Mouse (Mus musculus) C2C12 (cell line): ENCODE measurements around the gene Pnpla2. TPM values are rescaled to one million over a fixed set of nuclear protein-coding genes. Genes with fewer than 3 reads are reported as not detected.

Experiments used
- H3K27me3 ChIP-seq: one replicate; pipeline ENCODE4 v1.6.1; 2011; ENCODE audit not compliant: control insufficient read depth, insufficient read depth, insufficient read length
- H3K36me3 ChIP-seq: one replicate; pipeline ENCODE4 v1.6.1; 2011; ENCODE audit not compliant: control insufficient read depth, insufficient read depth
- H3K4me3 ChIP-seq: one replicate; pipeline ENCODE4 v1.5.1; 2011; ENCODE audit warnings: mild to moderate bottlenecking, control low read depth; ENCODE audit not compliant: poor library complexity, insufficient read depth, severe bottlenecking
- H3K79me2 ChIP-seq: one replicate; pipeline ENCODE4 v1.6.1; 2011; ENCODE audit not compliant: control insufficient read depth, insufficient read depth
- H3K79me3 ChIP-seq: one replicate; pipeline ENCODE4 v1.6.1; 2011; ENCODE audit warnings: low read depth, control low read depth
- H3ac ChIP-seq: one replicate; pipeline ENCODE3; 2011; ENCODE audit warnings: low read depth; ENCODE audit not compliant: control insufficient read depth, insufficient read length
- CEBPB ChIP-seq: IDR thresholded peaks from one replicate; pipeline ENCODE4 v1.6.1; 2011; ENCODE audit warnings: low read depth, mild to moderate bottlenecking, control low read depth, moderate library complexity
- CTCF ChIP-seq: IDR thresholded peaks from one replicate; pipeline ENCODE4 v1.5.1; 2011; ENCODE audit not compliant: control insufficient read depth, insufficient read depth, insufficient read length
- FOSL1 ChIP-seq: IDR thresholded peaks from one replicate; pipeline ENCODE4 v1.8.0; 2011; ENCODE audit warnings: mild to moderate bottlenecking, low read length; ENCODE audit not compliant: poor library complexity, insufficient read depth, severe bottlenecking
- MAX ChIP-seq: IDR thresholded peaks from one replicate; pipeline ENCODE4 v1.6.1; 2011; ENCODE audit warnings: mild to moderate bottlenecking, control low read depth
- MYOD1 ChIP-seq: IDR thresholded peaks from one replicate; pipeline ENCODE4 v1.6.1; 2011; ENCODE audit warnings: low read depth; ENCODE audit not compliant: control insufficient read depth, insufficient read length
- MYOG ChIP-seq: IDR thresholded peaks from one replicate; pipeline ENCODE4 v1.6.1; 2011; ENCODE audit not compliant: control insufficient read depth, insufficient read length; ENCODE audit errors: extremely low read depth
- USF1 ChIP-seq: IDR thresholded peaks from one replicate; pipeline ENCODE4 v1.6.1; 2011; ENCODE audit warnings: low read depth, mild to moderate bottlenecking, control low read depth, moderate library complexity
- polyA plus RNA-seq: library from polyadenylated mRNA; unstranded; fragments of >200 nt; fragmentation: generic; extraction: Trizol; gene quantifications from one replicate; pipeline ENCODE4 v1.2.1, GENCODE M21; 2012; ENCODE audit warnings: missing spikeins

Gene Pnpla2
- polyA plus RNA-seq, 1 experiment: 32.8 TPM

DNA sequence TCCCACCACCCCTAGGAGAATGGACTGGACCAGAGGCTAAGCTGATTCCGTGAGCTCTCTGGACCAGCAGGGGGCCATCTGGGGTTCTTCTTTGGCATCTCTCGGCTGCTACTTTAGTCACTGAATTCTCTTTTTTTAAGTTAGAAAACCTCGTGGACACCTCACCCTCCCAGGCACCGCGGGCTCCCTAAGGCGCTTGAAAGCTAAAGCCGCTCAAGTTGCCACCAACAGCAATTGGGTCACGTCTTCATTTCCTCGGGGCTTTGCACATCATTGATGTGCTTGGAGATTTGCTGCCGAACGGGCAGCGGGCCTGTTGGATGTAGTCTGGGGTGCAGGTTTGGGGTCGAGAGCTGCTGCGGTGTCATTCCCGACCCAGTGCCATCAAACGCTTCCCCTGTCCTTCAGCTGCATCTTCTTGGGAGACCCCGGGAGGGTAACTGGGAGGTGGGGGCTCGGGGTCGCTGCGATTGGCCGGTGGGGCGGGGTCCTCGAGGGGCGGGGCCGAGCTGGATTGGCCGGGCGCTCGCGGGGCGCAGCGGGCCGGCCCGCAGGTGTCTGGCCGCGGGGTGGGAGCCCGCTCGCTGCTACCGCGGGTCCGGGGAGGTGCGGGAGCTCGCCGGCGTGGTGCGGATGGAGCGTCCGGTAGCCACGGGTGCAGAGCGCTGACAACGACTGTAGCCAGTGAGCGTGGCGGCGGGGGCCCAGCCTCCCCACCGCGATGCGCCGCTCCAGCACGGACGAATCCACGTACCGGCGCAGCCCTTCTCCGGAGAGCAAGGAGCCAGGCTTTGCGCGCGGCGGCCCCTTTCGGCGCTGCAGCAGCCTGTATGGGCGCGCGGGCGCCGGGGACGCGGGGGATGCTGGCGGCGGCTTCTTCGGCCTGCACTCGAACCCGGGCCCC, 26.8 kb downstream of the Pnpla2 start:
- H3K4me3 ChIP-seq: no peak overlapping the region
- peaks cover 87% of the 10 kb centered on the region for H3K79me2 ChIP-seq
- no peak for TF ChIP-seq USF1
- TF ChIP-seq MYOD1: no peak
- TF ChIP-seq MYOG: no peak
- no peak for TF ChIP-seq CTCF
- no peak for TF ChIP-seq MAX
- no peak for TF ChIP-seq CEBPB
- no peak for TF ChIP-seq FOSL1
- H3ac ChIP-seq: no peak overlapping the region
- H3K36me3 ChIP-seq: peaks cover 17% of the 10 kb centered on the region
- no peaks in the 10 kb centered on the region for H3K27me3 ChIP-seq
- peaks cover 66% of the 10 kb centered on the region for H3K79me3 ChIP-seq

- H3ac ChIP-seq: no peak overlapping the region
- peaks cover 82% of the 10 kb centered on the region for H3K79me2 ChIP-seq
- peaks cover 59% of the 10 kb centered on the region for H3K79me3 ChIP-seq
- H3K36me3 ChIP-seq: peaks cover 21% of the 10 kb centered on the region
- no peak overlapping the region for H3K4me3 ChIP-seq
- no peak for TF ChIP-seq MYOG
- no peak for TF ChIP-seq USF1
- TF ChIP-seq MAX: no peak
- TF ChIP-seq MYOD1: no peak
- no peak for TF ChIP-seq CTCF
- TF ChIP-seq CEBPB: no peak
- no peak for TF ChIP-seq FOSL1
- no peaks in the 10 kb centered on the region for H3K27me3 ChIP-seq
These were observed 27.6 kb downstream of the Pnpla2 start for GRCm38 (mm10) chr7:141482531-141483024.

- TF ChIP-seq FOSL1 (no peak), USF1 (no peak)
- no peak overlapping the region for H3K4me3 ChIP-seq
These were observed 28.2 kb downstream of the Pnpla2 start for GRCm38 (mm10) chr7:141483114-141483653.

DNA sequence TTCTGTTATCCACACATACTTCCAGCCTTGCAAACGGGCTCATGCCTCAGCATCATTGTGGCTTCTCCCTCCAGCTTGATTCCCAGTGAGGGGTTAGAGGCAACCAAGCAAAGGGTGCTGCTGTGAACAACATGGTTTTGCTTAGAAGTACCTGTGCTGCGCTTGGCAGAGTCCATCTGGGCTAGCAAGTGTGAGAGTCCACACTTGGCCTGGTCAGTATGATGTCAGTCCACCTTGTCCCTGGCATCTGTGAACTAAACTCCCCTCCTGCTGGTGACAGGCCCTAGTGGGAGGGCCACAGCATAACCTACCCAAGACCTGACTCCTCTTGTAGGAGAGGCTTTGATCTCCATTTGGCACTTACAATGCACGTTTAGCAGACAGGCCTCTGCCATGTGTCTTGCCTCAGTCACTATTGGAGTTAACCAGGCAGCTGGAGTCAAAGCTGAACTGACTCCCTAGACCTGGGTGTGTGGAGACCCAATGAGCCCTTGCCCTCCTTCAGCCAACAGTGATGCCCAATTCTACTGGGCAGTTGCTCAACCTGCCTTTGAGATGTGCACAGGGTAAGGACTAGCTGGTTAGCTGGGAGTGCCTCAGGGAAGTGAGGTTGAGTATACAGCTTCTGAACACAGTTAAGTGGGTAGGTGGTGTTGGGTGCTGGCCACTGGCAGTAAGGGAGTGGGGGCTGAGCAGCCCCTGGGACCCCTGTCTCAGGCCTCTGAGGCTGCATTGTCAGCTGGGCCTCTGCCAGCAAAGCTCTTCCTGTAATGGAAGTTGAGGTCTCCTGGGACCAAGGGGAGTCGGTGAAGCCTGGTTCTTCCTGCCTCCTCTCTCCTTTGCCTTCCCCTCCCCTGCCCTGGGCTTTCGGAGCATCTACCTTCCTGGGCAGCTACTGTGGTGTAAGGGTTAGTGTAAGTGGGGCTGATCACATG, 29.5 kb downstream of the Pnpla2 start:
- Histone ChIP-seq H3K27me3 (no peaks in the 10 kb centered on the region), H3ac (no peak overlapping the region), H3K36me3 (peaks cover 35% of the 10 kb centered on the region), H3K4me3 (no peak overlapping the region), H3K79me3 (peaks cover 49% of the 10 kb centered on the region), H3K79me2 (peaks cover 68% of the 10 kb centered on the region)
- no peak for TF ChIP-seq USF1
- no peak for TF ChIP-seq CTCF
- no peak for TF ChIP-seq MYOG
- no peak for TF ChIP-seq FOSL1
- no peak for TF ChIP-seq MAX
- no peak for TF ChIP-seq CEBPB
- no peak for TF ChIP-seq MYOD1

More at GRCm38 (mm10) chr7:141483114-141483653, 28.2 kb downstream of the Pnpla2 start:
- Histone ChIP-seq H3K27me3 (no peaks in the 10 kb centered on the region), H3K79me3 (peaks cover 57% of the 10 kb centered on the region), H3K36me3 (peaks cover 27% of the 10 kb centered on the region), H3ac (no peak overlapping the region), H3K79me2 (peaks cover 80% of the 10 kb centered on the region)

DNA sequence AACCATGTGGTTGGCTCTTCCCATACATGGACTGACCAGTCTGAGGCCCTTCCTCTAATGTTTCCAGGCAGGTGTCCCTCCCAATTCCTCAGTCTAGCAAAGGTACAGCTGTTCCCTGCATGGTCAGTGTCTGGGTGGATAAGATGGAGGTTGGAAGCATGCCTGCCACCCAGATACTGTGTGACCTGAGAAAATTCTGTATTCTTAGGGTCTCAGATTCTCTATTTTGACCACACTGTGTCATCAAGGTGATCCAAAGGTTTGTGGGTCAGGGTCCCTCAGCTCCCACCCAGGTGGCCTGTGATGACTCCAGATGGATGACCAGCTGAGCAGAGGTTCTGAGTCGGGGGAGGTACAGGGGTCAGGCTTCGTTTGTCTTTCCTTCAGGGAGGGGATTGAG, 30.2 kb downstream of the Pnpla2 start:
- H3K4me3 ChIP-seq: no peak overlapping the region
- peaks cover 40% of the 10 kb centered on the region for H3K36me3 ChIP-seq
- no peak overlapping the region for H3ac ChIP-seq
- no peaks in the 10 kb centered on the region for H3K27me3 ChIP-seq
- peaks cover 60% of the 10 kb centered on the region for H3K79me2 ChIP-seq
- H3K79me3 ChIP-seq: peaks cover 42% of the 10 kb centered on the region
- TF ChIP-seq MAX (no peak), MYOD1 (no peak), CTCF (no peak), MYOG (no peak), CEBPB (no peak), USF1 (no peak), FOSL1 (no peak)
